Mouse (Mus musculus) lung, postnatal 0 days (tissue): ENCODE measurements at regions not wholly inside any gene's neighbourhood (a gene's known extent, or its start where the extent isn't known, plus 50 kb on each side); places are given as distances from the start of the nearest gene placed in this dataset.

Experiments
- CTCF ChIP-seq: IDR thresholded peaks from 2 replicates; pipeline ENCODE4 v1.5.1; 2016; ENCODE audit warnings: antibody characterized with exemption, mild to moderate bottlenecking
- EP300 ChIP-seq: IDR thresholded peaks from 2 replicates; pipeline ENCODE4 v1.6.1; 2016; ENCODE audit warnings: antibody characterized with exemption, mild to moderate bottlenecking, control low read depth

DNA sequence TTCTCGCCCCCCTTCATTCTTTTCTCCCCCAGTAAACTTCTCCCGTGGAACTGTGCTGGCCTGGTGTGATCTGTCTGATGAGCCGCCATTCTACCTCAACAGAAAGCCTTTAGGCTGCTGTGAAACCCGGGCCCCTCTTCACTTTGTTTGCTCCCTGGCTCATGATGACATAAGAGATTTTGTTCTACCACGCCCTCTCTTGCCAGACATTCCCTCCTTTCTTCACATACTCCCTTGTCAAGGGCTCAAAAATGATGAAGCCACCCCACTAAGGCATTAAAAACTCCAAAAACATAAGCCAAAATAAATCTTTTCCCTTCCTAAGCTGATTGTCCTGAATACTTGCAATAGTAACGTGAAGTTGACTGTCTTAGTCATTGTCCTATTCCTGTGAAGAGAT is 69.1 kb downstream of the Sc5d start:
- TF ChIP-seq CTCF = no peak
- 0 out of 2 replicates have a peak, but pooled peaks have one; percentile 52 for TF ChIP-seq EP300
